Mouse (Mus musculus) lung, postnatal 14 days (tissue): ENCODE measurements around the gene Zfp57.
"Not testable (repeated sequence)": the region's sequence is repeated elsewhere in the genome, so short reads cannot be mapped to it uniquely, and the experiment has no call there.

Experiments used
- DNase-seq: peaks from one replicate; pipeline ENCODE4 v3.0.0; 2021

Gene Zfp57

GRCm38 (mm10) chr17:37000863-37001262 lies at the start of gene Zfp57:
Zfp57 (plus strand) TSS chr17:37001163.
- DNase-seq = no peak

DNA sequence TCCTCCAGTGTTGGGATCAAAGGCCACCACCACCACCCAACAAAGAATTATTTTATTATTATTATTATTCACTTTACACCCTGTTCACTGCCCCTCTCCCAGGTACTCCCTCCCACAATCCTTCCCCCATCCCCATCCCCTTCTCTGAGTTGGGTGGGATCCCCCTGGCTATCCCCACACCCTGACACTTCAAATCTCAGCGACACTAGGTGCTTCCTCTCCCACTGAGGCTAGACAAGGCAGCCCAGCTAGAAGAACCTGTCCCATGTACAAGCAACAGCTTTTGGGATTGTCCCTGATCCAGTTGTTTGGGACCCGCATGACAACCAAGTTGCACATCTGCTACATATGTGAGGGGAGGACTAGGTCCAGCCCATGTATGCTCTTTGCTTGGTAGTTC lies 48.3 kb upstream of the Zfp57 start:
- DNase-seq = no peak

DNA sequence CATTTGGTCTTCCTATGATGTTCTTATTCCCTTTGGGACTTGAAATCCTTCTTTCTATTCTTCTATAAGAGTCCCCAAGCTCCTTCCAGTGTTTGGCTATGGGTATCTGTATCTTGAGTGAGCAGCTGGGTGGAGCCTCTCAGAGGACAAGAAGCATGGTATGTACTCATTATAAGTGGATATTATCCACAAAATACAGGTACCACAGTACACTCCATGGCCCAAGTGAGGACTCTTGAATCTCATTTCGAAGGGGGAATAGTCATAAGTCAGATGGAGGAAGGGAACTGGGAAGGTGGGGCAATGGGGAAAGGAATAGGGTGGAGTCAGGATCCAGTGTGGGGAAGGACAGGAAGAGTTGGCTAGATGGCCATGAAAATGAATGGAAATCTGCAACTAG lies 47.9 kb upstream of the Zfp57 start:
- DNase-seq = no peak

DNA sequence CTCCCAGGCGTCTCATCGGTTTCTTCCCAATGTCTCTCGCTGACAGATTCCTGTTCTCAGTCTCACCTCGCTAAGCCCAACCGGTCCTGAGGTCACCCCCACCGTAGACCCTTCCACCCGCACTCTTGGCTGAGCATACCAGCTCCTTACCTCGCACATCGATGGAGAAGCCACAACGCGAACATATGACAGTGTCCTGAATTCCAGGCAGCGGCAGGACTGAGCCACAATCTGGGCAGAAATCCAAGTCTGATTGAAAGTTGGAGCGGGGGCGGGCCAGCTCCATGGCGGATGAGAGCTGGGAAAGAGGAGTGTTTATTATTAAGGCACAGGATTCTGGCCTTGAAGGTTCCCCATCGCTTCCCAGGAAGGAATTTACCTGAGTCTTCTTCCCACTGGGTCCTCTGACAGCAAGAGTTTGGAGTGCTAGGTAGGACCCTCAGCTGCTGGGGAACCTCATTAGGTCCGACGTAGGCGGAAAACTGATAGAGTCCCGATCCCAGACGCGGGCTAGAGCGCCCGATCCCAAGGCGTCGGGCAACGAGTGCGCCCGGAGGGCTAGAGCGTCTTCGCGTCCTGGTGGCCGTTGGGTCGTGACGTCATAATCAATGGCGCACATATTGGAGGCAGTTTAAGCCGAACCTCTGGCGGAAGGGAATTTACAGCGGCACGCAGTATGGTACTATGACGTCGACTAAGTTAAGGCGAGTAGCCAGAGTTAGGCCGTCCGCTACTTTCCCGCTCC lies 42.8 kb upstream of the Zfp57 start, which contains the start of the genes Znrd1 and Znrd1as:
Gene Znrd1, minus strand, starts transcription at position 561 of the 745 bp plus-strand sequence.
Gene Znrd1as, plus strand, starts transcription at position 594 of the 745 bp plus-strand sequence.
- DNase-seq = peak; percentile 94

GRCm38 (mm10) chr17:36958884-36959283 lies 42.1 kb upstream of the Zfp57 start:
- no peak for DNase-seq

DNA sequence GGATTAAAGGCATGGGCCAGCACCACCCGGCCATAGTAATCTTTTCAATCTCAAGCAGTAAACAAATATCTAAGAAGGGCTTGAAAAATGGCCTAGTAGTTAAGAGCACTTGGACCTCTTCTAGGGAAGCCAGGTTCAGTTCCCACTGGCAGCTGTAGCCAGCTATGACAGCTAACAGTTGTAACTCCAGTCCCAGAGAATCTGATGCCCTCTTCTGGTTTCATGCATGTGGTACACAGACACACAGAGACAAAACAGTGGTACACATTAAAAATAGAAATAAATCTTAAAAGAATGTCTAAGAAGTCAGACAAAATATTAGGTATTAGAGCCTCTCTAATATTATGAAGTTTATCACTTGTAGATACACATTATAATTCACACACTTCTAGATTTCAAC lies 39.8 kb upstream of the Zfp57 start:
- DNase-seq = no peak

DNA sequence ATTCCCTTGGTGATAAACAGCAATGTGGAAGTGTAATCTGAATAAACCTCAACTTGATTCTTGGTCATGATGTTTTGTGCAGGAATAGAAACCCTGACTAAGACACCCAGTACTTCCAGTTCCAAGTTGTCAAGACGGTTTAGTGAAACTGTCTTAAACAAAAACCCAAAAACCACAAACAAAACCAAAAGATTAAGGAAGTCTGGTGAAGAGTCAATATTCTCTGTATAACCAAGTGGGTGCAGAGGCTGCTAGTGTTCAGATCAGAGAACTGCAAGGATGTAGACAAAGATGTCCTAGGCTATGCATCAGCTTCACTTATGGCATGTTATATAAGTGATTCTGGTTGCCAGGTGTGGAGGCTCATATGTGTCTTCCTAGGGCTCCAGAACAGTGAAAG lies 34.1 kb upstream of the Zfp57 start:
- DNase-seq = no peak

DNA sequence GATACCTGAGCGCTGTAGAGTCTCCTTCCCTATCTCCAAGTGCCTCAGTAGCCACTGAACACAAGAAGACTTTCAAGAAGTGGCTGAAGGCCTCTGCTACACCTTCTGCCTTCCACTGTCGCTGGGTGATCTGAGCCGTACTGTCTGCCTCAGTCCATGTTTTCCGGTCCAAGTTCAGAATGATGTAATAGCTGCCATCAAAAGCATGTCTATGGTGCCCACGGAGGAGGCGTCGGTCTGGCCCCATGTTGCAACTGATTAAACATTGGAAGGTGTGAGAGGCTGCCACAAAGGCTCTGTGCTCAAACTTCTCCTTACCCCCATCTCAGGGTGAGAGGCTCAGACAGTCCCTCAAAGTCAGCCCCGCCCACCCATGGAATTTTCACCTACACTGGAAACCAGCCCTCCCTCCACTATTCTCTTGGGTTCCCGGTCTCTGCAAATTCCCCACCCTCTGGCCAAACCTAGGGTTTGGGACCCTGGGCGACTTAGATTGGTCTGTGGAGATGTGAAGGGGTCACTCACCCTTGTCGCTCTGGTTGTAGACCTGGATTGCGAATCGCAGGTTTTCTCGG lies 30.6 kb upstream of the Zfp57 start:
- DNase-seq = no peak

- DNase-seq = no peak
Observed at GRCm38 (mm10) chr17:36971172-36971850, 29.7 kb upstream of the Zfp57 start.

DNA sequence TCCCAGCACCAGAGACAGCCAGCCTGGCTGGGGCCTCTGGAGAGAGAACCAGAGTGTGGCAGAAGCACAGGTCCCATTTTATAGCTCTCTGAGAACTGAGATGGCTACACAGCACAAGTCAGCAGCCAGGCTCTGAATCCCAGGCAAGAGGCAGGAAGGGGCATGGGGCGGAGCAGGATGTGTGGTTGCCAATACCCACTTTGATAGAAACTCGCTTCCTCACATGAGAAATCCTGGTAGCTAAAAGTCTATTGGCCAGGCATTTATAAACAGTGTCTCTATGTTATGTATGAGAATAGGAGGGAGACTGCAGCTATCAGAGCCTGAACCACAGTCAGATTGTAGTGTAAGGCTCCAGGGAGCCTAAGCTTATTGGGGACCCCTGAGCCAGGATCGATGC lies 28.2 kb upstream of the Zfp57 start:
- no peak for DNase-seq

- no peak for DNase-seq
Observed at GRCm38 (mm10) chr17:36973271-36973787, 27.6 kb upstream of the Zfp57 start.

- peak; percentile 18 for DNase-seq
Observed at GRCm38 (mm10) chr17:36981221-36981813, 19.6 kb upstream of the Zfp57 start, which contains the start of gene 2410137M14Rik. 2410137M14Rik (minus strand) TSS chr17:36981237.

DNA sequence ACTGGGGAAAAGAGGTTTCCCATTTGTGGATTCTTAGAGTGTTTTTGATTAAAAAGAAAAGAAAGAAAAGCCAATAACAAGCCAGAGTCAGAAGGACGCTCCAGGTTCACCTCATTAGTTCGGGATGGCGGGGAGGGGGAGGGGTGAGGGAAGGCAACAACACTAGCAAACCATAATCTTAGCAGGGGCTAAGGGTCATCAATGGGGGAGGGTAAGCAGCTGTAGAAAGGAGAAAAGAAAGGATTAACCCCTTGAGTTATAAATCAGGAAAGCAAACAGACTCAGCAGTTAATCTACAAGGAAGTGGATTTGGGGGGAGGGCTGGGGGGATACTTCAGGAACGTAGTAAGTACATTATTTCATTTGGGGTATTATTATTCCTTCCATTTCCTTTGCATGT lies 19.1 kb upstream of the Zfp57 start:
- DNase-seq = no peak

GRCm38 (mm10) chr17:36982253-36983155 lies 18.5 kb upstream of the Zfp57 start:
- no peak for DNase-seq

DNA sequence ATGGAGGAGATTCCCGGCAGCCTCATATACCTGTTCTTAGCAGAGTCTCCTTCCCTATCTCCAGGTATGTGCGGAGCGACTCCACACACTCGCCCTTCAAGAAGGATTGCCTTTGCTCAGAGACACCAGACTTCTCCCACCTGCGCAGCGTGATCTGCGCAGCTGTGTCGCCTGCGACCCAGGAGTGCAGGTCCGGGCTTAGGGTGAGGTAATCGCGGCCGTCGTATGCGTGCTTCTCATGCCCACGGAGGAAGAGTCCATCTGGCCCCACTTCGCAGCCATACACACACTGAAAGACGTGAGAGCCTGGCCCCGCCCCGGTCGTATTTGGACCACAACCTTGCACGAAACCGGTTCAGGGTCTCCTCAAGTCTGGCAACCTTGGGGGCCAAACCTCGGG lies 12.5 kb upstream of the Zfp57 start:
- DNase-seq = no peak

- no peak for DNase-seq
Observed at GRCm38 (mm10) chr17:36989437-36989836, 11.5 kb upstream of the Zfp57 start, which contains the start of gene H2-M5. H2-M5 (minus strand) TSS chr17:36989537.

- not testable (repeated sequence) for DNase-seq
Observed at GRCm38 (mm10) chr17:36990630-36991029, 10.3 kb upstream of the Zfp57 start.

DNA sequence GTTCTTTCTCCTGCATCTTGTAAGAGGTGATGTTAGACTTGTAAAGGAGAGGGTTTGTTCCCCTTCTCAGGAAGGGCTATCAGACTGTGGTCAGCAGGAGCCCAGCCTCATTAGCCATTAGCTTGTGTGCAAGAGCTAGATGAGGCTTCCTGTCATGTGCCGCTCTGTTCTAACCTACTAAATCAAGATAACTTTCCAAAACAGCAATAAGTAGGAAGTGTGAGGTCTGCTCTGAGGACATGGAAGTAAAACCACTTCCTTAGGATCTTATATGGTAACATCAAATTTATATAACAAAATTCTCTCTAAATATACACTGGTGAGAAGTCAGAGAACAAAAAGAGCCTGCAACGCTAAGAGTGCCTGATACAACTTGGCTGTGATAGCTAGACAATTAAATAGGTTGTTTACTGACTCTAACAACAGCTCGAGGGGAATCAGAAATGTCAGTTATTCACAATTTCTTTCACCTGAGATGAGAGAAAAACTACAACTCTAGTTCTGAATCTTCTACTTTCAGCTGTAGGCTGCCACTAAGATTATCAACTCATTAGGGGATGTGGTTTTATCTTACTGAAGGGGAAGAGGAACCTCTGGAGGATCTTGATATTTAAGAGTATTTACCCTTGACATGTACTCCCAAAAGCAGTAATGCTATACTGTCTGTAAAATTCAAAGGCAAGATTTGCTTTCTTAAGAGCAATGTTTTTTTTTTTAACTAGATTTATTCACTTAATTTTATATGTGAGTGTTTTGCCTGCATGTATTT lies 8.4 kb upstream of the Zfp57 start:
- DNase-seq = no peak

DNA sequence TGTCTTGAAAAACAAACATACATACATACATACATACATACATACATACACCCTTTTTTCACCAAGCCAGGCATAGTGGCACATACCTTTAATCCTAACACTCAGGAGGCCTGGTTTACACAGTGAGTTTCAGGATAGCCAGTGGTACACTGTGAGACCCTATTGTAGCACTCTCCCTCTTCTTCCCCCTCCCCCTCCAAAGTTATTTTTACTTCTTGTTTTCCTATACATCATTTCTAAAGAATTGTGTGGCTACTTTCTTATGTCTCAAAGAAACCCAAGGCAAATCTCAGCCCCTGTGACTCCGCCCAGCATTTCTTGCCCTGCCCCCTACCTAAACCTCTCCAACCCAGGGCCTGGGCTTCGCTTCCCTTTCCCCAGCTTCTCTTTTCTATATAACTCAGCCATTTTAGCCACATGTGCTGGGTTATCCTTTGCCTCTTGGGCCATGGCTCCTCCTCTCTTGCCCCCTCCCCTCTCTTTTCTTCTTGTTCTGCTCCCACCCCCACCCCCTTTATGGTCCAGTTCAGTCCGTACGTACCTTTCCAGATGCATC lies 7.1 kb upstream of the Zfp57 start:
- DNase-seq = no peak

- DNase-seq = no peak
Observed at GRCm38 (mm10) chr17:36994528-36994927, 6.4 kb upstream of the Zfp57 start.

- no peak for DNase-seq
Observed at GRCm38 (mm10) chr17:36995448-36995847, 5.5 kb upstream of the Zfp57 start.
